Mouse (Mus musculus) liver, embryonic 13.5 days (tissue): ENCODE measurements at regions not wholly inside any gene's neighbourhood (a gene's known extent, or its start where the extent isn't known, plus 50 kb on each side); places are given as distances from the start of the nearest gene placed in this dataset.

Experiments
- ATAC-seq: fragments of 200-750 bp; cut with Nextera tagmentation; 2 replicates; pipeline ENCODE4 v1.8.0; 2017; ENCODE audit warnings: low read depth, mild to moderate bottlenecking, moderate number of reproducible peaks, moderate library complexity
- DNase-seq: peaks from one replicate; pipeline ENCODE4 v3.0.0; 2022
- H3K27ac ChIP-seq: fragments of 300-500 bp; sonication (generic); 2 replicates; pipeline ENCODE4 v1.5.1; 2015; ENCODE audit warnings: moderate library complexity, mild to moderate bottlenecking, inconsistent platforms
- H3K27me3 ChIP-seq: fragments of 300-500 bp; sonication (generic); 2 replicates; pipeline ENCODE4 v1.6.1; 2015; ENCODE audit warnings: mild to moderate bottlenecking, inconsistent platforms
- H3K36me3 ChIP-seq: fragments of 300-500 bp; sonication (generic); 2 replicates; pipeline ENCODE4 v1.6.1; 2015; ENCODE audit warnings: mild to moderate bottlenecking, inconsistent platforms
- H3K4me1 ChIP-seq: fragments of 300-500 bp; sonication (generic); replicated peaks from 2 replicates; pipeline ENCODE4 v1.6.1; 2015; ENCODE audit warnings: inconsistent platforms
- H3K4me2 ChIP-seq: fragments of 300-500 bp; sonication (generic); 2 replicates; pipeline ENCODE4 v1.6.1; 2015; ENCODE audit warnings: inconsistent platforms, mild to moderate bottlenecking, moderate library complexity
- H3K4me3 ChIP-seq: fragments of 300-500 bp; sonication (generic); replicated peaks from 2 replicates; pipeline ENCODE4 v1.5.1; 2015; ENCODE audit warnings: mild to moderate bottlenecking, inconsistent platforms
- H3K9ac ChIP-seq: fragments of 300-500 bp; sonication (generic); 2 replicates; pipeline ENCODE4 v1.6.1; 2015; ENCODE audit warnings: mild to moderate bottlenecking, inconsistent platforms
- H3K9me3 ChIP-seq: fragments of 300-500 bp; sonication (generic); replicated peaks from 2 replicates; pipeline ENCODE4 v1.6.1; 2016; ENCODE audit warnings: inconsistent platforms
- WGBS: fragments of 180-500 bp; shearing (Covaris S2); methylation state at CpG from one replicate; pipeline ENCODE4 v1.1.7; 2015; ENCODE audit not compliant: insufficient replicate concordance; 5-methylcytosine and 5-hydroxymethylcytosine counted together

DNA sequence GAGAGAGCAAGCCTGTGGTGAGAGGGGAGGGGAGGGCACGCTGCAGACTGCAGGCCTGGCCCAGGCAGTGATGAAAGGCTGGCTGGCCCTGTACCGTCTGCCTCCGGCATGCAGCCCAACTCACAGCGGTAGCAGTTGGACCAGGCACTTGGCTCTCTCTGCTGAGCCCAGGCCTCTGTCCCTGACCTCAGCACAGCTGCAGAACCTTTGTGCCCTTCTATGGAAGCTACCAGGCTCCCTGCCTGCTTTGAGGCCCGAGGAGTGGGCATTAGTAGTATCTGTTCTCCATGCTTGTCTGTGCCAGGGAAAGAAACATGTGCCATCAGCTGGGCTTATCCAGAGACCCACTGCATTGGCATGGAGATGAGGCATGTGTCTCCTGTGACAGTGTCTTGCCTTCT lies 473.2 kb downstream of the Rps24 start:
- Histone ChIP-seq H3K27me3 (no peaks in the 10 kb centered on the region), H3K4me2 (no peak overlapping the region), H3K4me1 (no peaks in the 10 kb centered on the region), H3K9ac (no peak overlapping the region), H3K36me3 (no peaks in the 10 kb centered on the region), H3K27ac (no peak overlapping the region), H3K4me3 (no peak overlapping the region), H3K9me3 (no peaks in the 10 kb centered on the region)
- WGBS, result 61% methylated on average over 5 of the region's 5 CpGs
- ATAC-seq (no peak), DNase-seq (no peak)

GRCm38 (mm10) chr14:24960875-24961274 lies 473.9 kb downstream of the Rps24 start:
- no peak overlapping the region for H3K4me2 ChIP-seq
- no peak overlapping the region for H3K9ac ChIP-seq
- 54% methylated on average over 3 of the region's 3 CpGs for WGBS
- H3K27me3 ChIP-seq, result no peaks in the 10 kb centered on the region
- no peaks in the 10 kb centered on the region for H3K9me3 ChIP-seq
- DNase-seq (no peak), ATAC-seq (no peak)
- H3K27ac ChIP-seq, result no peak overlapping the region
- no peak overlapping the region for H3K4me3 ChIP-seq
- no peaks in the 10 kb centered on the region for H3K4me1 ChIP-seq
- no peaks in the 10 kb centered on the region for H3K36me3 ChIP-seq

GRCm38 (mm10) chr14:24961721-24962120 lies 474.8 kb downstream of the Rps24 start:
- DNase-seq, result no peak
- Histone ChIP-seq H3K27ac (no peak overlapping the region), H3K4me1 (no peaks in the 10 kb centered on the region), H3K9me3 (no peaks in the 10 kb centered on the region), H3K9ac (no peak overlapping the region), H3K4me3 (no peak overlapping the region), H3K36me3 (no peaks in the 10 kb centered on the region), H3K4me2 (no peak overlapping the region), H3K27me3 (no peaks in the 10 kb centered on the region)
- WGBS, result 49% methylated on average over 3 of the region's 3 CpGs
- no peak for ATAC-seq

GRCm38 (mm10) chr14:24969584-24969983 lies 482.7 kb downstream of the Rps24 start:
- Histone ChIP-seq H3K4me1 (no peaks in the 10 kb centered on the region), H3K4me2 (no peak overlapping the region), H3K27ac (no peak overlapping the region), H3K27me3 (no peaks in the 10 kb centered on the region), H3K9me3 (no peaks in the 10 kb centered on the region), H3K4me3 (no peak overlapping the region), H3K36me3 (no peaks in the 10 kb centered on the region), H3K9ac (no peak overlapping the region)
- DNase-seq (no peak), ATAC-seq (no peak)
- WGBS, result 52% methylated on average over 2 of the region's 2 CpGs

- no peaks in the 10 kb centered on the region for H3K4me1 ChIP-seq
- ATAC-seq, result no peak
- WGBS, result 71% methylated on average over 7 of the region's 7 CpGs
These were observed 485.4 kb downstream of the Rps24 start for GRCm38 (mm10) chr14:24972357-24972756.

DNA sequence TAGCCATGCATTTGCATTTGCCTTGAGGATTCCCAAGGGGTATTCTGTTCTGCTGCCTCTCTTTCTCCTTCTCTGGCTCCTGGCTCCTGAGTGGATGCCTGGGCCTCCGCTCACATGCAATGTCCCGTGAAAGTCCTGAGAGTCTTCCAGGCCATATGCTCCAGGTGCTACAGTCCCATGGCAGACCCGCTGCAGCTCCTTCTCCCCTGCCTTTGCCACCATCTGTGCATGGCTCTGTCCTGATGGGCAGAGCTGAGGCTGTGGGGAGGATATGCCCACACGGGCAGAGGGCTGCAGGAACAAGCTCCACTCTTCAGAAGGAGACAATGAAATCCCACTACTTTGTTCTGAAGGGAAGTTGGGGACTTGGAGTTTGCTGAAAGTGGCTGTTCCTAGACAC lies 485.9 kb upstream of the Zmiz1 start:
- H3K27me3 ChIP-seq, result no peaks in the 10 kb centered on the region
- DNase-seq (no peak), ATAC-seq (no peak)
- no peak overlapping the region for H3K4me3 ChIP-seq
- no peaks in the 10 kb centered on the region for H3K36me3 ChIP-seq
- no peak overlapping the region for H3K27ac ChIP-seq
- 72% methylated on average over 4 of the region's 4 CpGs for WGBS
- no peaks in the 10 kb centered on the region for H3K9me3 ChIP-seq
- no peak overlapping the region for H3K9ac ChIP-seq
- H3K4me1 ChIP-seq, result no peaks in the 10 kb centered on the region
- no peak overlapping the region for H3K4me2 ChIP-seq

More at GRCm38 (mm10) chr14:24972357-24972756, 485.4 kb downstream of the Rps24 start:
- Histone ChIP-seq H3K4me3 (no peak overlapping the region), H3K4me2 (no peak overlapping the region), H3K27ac (no peak overlapping the region), H3K9me3 (no peaks in the 10 kb centered on the region), H3K27me3 (no peaks in the 10 kb centered on the region), H3K9ac (no peak overlapping the region), H3K36me3 (no peaks in the 10 kb centered on the region)
- DNase-seq, result no peak

DNA sequence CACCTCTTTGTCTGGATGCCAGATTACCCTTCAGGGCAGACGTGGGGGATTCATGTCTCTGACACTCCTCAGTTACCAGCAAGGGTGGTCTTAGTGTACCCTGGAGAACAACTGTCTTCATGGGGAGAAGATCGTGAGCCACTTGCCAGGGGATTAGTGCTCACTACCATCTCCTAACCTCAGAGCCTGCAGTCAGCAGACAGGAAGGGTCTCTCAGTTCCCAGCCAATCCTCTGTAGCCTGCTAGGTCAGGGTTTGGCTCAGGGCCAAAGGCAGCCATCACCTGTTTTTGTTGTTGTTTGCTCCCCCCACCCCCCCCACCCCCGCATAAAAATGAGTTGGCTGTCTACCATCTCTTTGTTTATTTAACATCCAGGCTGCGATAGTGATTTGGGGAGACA lies 485.4 kb upstream of the Zmiz1 start:
- Histone ChIP-seq H3K9me3 (no peaks in the 10 kb centered on the region), H3K9ac (no peak overlapping the region), H3K27me3 (no peaks in the 10 kb centered on the region), H3K4me3 (no peak overlapping the region), H3K27ac (no peak overlapping the region), H3K4me1 (no peaks in the 10 kb centered on the region), H3K4me2 (no peak overlapping the region), H3K36me3 (no peaks in the 10 kb centered on the region)
- 51% methylated on average over 4 of the region's 4 CpGs for WGBS
- ATAC-seq (no peak), DNase-seq (no peak)

GRCm38 (mm10) chr14:24982489-24982888 lies 476.5 kb upstream of the Zmiz1 start:
- Histone ChIP-seq H3K27me3 (no peaks in the 10 kb centered on the region), H3K4me2 (no peak overlapping the region), H3K4me1 (no peaks in the 10 kb centered on the region), H3K4me3 (no peak overlapping the region), H3K9me3 (0 out of 2 replicates have a peak, but pooled peaks cover 4% of the 10 kb centered on the region), H3K27ac (no peak overlapping the region), H3K36me3 (no peaks in the 10 kb centered on the region), H3K9ac (no peak overlapping the region)
- 77% methylated on average over 8 of the region's 8 CpGs for WGBS
- ATAC-seq (no peak), DNase-seq (no peak)

DNA sequence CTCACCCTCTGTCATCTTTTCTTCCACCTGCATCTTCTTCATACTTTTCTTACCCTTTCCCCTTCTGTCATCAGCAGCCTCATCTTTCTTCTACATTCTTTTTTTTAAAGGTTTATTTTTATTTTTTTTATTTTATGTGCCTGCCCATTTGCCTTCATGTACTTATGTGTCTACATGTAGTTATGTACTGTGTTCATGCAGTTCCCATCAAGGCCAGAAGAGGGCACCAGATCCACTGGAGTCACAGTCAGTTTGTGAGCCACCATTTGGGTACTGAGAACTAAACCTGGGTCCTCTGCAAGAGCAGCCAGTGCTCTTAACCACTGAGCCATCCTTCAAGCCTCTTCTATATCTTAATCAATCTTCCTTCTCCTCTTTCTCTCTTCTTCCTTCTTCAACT lies 475.7 kb upstream of the Zmiz1 start:
- H3K36me3 ChIP-seq, result no peaks in the 10 kb centered on the region
- no peak overlapping the region for H3K9ac ChIP-seq
- no peaks in the 10 kb centered on the region for H3K4me1 ChIP-seq
- no peak for ATAC-seq
- H3K27ac ChIP-seq, result no peak overlapping the region
- no peaks in the 10 kb centered on the region for H3K27me3 ChIP-seq
- H3K9me3 ChIP-seq, result 0 out of 2 replicates have a peak, but pooled peaks cover 4% of the 10 kb centered on the region
- no peak overlapping the region for H3K4me3 ChIP-seq
- no peak for DNase-seq
- H3K4me2 ChIP-seq, result no peak overlapping the region

DNA sequence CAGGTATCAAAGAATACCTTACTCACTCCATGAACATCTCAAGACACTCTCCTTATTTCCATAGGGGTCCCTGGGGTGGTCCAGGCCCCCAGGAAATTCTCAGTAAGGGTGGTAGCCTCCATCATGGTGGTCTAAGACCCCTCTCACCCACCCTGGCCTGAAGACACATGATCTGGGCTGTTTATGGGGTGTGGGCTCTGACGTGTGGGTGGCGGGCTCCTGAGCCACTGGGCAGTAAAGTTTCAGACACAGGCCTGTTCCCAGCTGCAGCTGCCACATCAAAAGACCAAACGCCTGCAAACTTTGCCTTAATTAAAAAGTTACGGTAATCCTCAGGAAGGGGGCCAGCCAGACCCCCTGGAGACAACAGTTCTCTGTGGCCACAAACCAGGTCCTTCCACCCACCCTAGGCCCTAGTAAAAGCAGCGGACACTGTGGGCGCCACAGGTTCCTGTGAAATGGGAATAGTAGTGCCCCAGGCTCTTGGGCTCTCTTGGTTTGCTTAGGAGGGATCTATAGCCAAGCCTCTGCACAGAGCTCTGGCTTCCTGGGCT lies 473.1 kb upstream of the Zmiz1 start:
- 0 out of 2 replicates have a peak, but pooled peaks cover 4% of the 10 kb centered on the region for H3K9me3 ChIP-seq
- H3K4me2 ChIP-seq, result no peak overlapping the region
- no peak overlapping the region for H3K27ac ChIP-seq
- H3K4me1 ChIP-seq, result no peaks in the 10 kb centered on the region
- WGBS, result 68% methylated on average over 6 of the region's 6 CpGs
- no peak overlapping the region for H3K9ac ChIP-seq
- H3K36me3 ChIP-seq, result no peaks in the 10 kb centered on the region
- H3K27me3 ChIP-seq, result no peaks in the 10 kb centered on the region
- ATAC-seq (no peak), DNase-seq (no peak)
- H3K4me3 ChIP-seq, result no peak overlapping the region

GRCm38 (mm10) chr14:24986404-24986803 lies 472.6 kb upstream of the Zmiz1 start:
- no peak overlapping the region for H3K27ac ChIP-seq
- no peak overlapping the region for H3K4me2 ChIP-seq
- no peaks in the 10 kb centered on the region for H3K27me3 ChIP-seq
- H3K4me1 ChIP-seq, result no peaks in the 10 kb centered on the region
- H3K9ac ChIP-seq, result no peak overlapping the region
- 0 out of 2 replicates have a peak, but pooled peaks cover 4% of the 10 kb centered on the region for H3K9me3 ChIP-seq
- H3K4me3 ChIP-seq, result no peak overlapping the region
- WGBS, result 51% methylated on average over 4 of the region's 4 CpGs
- H3K36me3 ChIP-seq, result no peaks in the 10 kb centered on the region
- DNase-seq (no peak), ATAC-seq (no peak)

DNA sequence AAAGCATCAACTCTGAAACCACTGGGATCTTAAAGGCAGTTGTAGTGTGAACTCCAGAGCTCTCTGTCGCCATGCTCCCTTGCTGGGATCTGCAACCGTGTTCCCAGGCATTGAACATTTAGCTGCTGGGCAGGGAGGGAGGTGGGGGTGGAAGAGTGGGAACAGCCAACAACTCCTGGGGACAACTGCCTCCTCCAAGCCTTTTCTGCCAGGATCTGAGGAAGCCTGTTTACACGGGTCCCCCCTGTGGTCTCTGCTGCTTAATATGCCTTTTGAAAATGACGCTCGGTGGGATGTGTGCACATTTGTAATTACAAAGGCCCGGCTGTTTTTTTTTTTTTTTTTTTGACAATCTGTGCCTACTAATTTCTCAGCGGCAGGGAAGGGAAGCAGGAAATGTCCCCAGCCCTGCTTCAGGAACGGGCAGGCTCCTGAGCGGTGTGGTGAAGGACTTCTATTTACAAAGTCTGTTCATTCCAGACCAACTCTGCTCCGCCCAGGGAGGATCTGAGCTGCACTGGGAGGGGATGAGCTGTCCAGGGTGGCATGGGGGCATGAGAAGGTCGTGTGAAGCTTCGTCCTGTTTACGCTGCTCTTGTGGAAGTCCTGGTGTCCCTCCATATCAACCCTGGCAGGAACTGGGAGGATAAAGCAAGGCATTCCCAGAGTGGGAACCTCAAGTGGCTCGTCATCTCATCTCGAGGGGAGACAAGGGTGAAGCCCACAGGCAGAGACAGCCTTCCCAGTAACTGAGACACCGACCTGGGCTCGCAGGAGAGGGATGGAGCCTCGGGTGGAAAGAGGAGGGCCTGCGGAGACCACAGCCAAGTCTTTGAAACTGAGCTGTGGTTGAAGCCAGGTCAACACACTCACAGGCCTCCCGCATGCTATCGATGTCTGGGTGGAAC lies 465.0 kb upstream of the Zmiz1 start:
- Histone ChIP-seq H3K4me2 (no peak overlapping the region), H3K4me3 (no peak overlapping the region), H3K36me3 (no peaks in the 10 kb centered on the region), H3K9me3 (no peaks in the 10 kb centered on the region), H3K27ac (no peak overlapping the region), H3K4me1 (no peaks in the 10 kb centered on the region), H3K9ac (no peak overlapping the region), H3K27me3 (no peaks in the 10 kb centered on the region)
- no peak for DNase-seq
- no peak for ATAC-seq
- 39% methylated on average over 21 of the region's 21 CpGs for WGBS
